Mouse (Mus musculus): ENCODE results near the gene 2210011C24Rik. TPM values are rescaled to one million over a fixed set of nuclear protein-coding genes. Genes with fewer than 3 reads are reported as not detected.

2210011C24Rik gene
- 0.16 and 0.20 TPM in 2 replicates for polyA plus RNA-seq (2014; fragmentation: Nextera tagmentation; extraction: Ambion mirVana)

DNA sequence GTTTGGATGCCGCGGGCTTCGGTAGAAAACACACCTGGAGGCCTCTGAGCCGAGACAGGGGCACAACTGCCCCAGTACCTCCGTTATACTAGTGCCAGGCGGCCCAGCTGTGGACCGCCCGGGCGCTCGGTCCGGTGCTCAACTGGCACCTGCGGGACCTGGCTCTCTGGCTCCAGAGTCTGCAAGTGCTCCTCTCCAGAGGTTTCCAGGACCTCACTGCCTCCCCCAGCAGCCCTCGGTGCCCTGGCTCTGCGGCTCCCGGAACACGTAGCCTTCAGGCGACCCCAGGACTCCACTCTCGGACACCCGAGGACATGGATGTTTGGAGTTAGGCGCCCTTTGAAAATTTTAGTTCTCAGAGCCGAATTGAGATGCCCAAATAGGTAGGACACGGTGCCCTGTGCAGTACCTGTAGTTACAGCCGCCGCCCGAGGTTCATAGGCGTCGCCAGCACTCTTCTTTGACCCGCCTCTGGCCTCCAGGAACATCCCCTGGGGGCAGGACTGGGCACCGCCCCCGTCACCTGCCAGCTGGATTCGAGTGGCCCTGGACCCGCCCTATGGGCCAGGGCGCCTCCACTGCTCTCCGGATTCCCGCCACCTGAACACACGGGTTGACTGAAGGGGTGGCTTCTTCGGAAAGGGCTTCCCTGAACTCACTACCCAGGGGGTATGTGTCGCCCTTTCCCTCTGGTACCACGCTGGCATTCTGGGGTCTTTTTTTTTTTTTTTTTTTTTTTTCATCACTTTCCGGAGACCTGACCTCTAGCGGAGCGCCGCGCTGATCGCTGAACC, at the start of gene 2210011C24Rik:
2210011C24Rik (minus strand) TSS at position 467 of the 794 bp plus-strand sequence.
- Histone ChIP-seq H3K36me3 (ENCODE audit: control insufficient read depth, insufficient read depth, low read length) (no peaks in the 10 kb centered on the region), H3K9ac (ENCODE audit: low read length) (peak within 1 kb of the TSS; percentile 60), H3K4me2 (ENCODE audit: low read length) (peak within 1 kb of the TSS; percentile 99), H3K27ac (replicated peaks in 1 of 2; ENCODE audit: control insufficient read depth in 1 of 2, insufficient read depth in 1 of 2, low read depth in 2 of 2, low read length in 2 of 2) (no peak within 1 kb of the TSS), H3K4me1 (ENCODE audit: control insufficient read depth in 2 of 2, insufficient read depth in 2 of 2, low read length in 2 of 2) (peaks cover 2 to 22% of the 10 kb centered on the region in 2 experiments; a peak in 3 of 4 replicates), H3K27me3 (ENCODE audit: control insufficient read depth, insufficient read depth, low read length) (peaks cover 35% of the 10 kb centered on the region), H3K4me3 (ENCODE audit: control insufficient read depth in 1 of 2, insufficient read depth in 1 of 2, low read depth in 1 of 2, low read length in 2 of 2) (peak within 1 kb of the TSS; percentile 47 to 52), H3K9me3 (ENCODE audit: control insufficient read depth, low read length) (peaks cover 5% of the 10 kb centered on the region; the same call in 1 of the 2 replicates)
- ATAC-seq (ENCODE audit: insufficient number of reproducible peaks, insufficient read depth, low FRiP score, low read depth): no peak
- under 1% methylated on average over 45 of the region's 45 CpGs for WGBS

DNA sequence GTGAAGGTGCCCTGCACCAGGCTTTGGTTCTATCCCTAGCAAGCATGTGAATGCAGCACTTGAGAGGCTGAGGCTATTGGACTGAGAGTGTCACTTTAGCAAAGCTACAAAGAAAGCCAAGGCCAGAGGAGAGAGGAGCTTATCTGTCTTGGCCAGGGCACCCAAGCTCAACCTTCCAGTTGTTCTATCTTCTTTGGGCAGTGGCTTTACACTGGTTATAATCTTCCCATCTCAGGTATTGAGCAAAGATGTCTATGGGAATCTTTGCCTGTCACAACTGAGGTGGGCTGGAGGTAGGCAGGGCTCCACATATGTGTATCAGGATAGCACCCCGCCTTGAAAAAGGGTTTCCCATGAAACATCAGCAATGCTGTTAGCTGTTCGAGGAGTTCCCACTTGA, 48.3 kb upstream of the 2210011C24Rik start:
- H3K4me1 ChIP-seq (ENCODE audit: control insufficient read depth in 2 of 2, insufficient read depth in 2 of 2, low read length in 2 of 2): no peaks in the 10 kb centered on the region; a peak in 1 of 4 replicates
- H3K36me3 ChIP-seq (ENCODE audit: control insufficient read depth, insufficient read depth, low read length): no peaks in the 10 kb centered on the region
- WGBS: 82% methylated on average over 2 of the region's 2 CpGs
- H3K27me3 ChIP-seq (ENCODE audit: control insufficient read depth, insufficient read depth, low read length): no peaks in the 10 kb centered on the region
- no peak overlapping the region for H3K4me3 ChIP-seq (ENCODE audit: control insufficient read depth in 1 of 2, insufficient read depth in 1 of 2, low read depth in 1 of 2, low read length in 2 of 2)
- no peak for ATAC-seq (ENCODE audit: insufficient number of reproducible peaks, insufficient read depth, low FRiP score, low read depth)
- no peak overlapping the region for H3K27ac ChIP-seq (replicated peaks in 1 of 2; ENCODE audit: control insufficient read depth in 1 of 2, insufficient read depth in 1 of 2, low read depth in 2 of 2, low read length in 2 of 2)
- H3K9me3 ChIP-seq (ENCODE audit: control insufficient read depth, low read length): no peaks in the 10 kb centered on the region
- H3K4me2 ChIP-seq (ENCODE audit: low read length): no peak overlapping the region
- H3K9ac ChIP-seq (ENCODE audit: low read length): no peak overlapping the region

DNA sequence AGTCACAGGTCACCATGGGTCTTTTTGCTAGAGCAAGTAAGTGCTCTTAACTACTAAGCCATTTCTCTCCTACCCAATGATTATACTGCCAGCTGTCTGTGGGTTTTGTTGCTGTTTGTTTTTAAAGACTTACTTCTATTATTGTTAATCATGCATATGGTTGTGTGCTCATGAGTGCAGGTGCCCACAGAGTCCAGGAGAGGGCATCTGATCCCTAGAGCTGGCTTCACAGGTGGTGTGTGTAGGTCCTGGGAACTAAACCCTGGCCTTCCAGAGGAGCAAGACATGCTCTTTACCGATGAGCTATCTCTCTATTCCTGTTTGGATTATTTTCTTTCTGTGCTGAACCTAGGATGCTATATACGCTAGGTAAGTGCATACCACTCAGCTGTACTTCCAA, 47.3 kb upstream of the 2210011C24Rik start:
- 84% methylated on average over 2 of the region's 2 CpGs for WGBS
- no peaks in the 10 kb centered on the region for H3K27me3 ChIP-seq (ENCODE audit: control insufficient read depth, insufficient read depth, low read length)

DNA sequence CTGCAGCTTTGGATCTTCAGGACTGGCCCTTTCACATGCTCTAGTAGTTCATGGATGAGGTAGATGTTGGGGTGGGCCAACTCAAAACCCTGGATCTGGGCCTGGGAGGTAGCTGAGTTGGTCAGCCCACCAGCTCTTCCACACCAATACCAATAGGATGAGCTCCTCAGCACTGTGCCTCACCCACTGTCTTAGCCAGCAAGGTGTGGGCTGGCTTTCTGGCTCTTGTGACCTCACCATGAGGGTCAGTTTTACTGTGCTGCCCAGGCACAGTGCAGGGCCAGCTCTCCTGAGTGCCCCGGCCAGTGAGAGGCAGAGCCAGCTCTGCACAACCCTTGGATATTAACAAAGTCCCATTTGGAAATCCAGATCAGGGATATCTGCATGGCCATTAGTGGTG, 45.9 kb upstream of the 2210011C24Rik start:
- H3K27ac ChIP-seq (replicated peaks in 1 of 2; ENCODE audit: control insufficient read depth in 1 of 2, insufficient read depth in 1 of 2, low read depth in 2 of 2, low read length in 2 of 2): no peak overlapping the region
- no peak overlapping the region for H3K4me3 ChIP-seq (ENCODE audit: control insufficient read depth in 1 of 2, insufficient read depth in 1 of 2, low read depth in 1 of 2, low read length in 2 of 2)
- no peaks in the 10 kb centered on the region for H3K36me3 ChIP-seq (ENCODE audit: control insufficient read depth, insufficient read depth, low read length)
- peaks cover under 1 to 1% of the 10 kb centered on the region in 2 experiments; a peak in 3 of 4 replicates for H3K4me1 ChIP-seq (ENCODE audit: control insufficient read depth in 2 of 2, insufficient read depth in 2 of 2, low read length in 2 of 2)
- no peak overlapping the region for H3K9ac ChIP-seq (ENCODE audit: low read length)
- 91% methylated on average over 1 of the region's 1 CpGs for WGBS
- H3K9me3 ChIP-seq (ENCODE audit: control insufficient read depth, low read length): 0 out of 2 replicates have a peak, but pooled peaks cover 5% of the 10 kb centered on the region
- H3K27me3 ChIP-seq (ENCODE audit: control insufficient read depth, insufficient read depth, low read length): no peaks in the 10 kb centered on the region
- no peak for ATAC-seq (ENCODE audit: insufficient number of reproducible peaks, insufficient read depth, low FRiP score, low read depth)
- no peak overlapping the region for H3K4me2 ChIP-seq (ENCODE audit: low read length)

More for the DNA sequence above, 47.3 kb upstream of the 2210011C24Rik start:
- Histone ChIP-seq H3K4me3 (ENCODE audit: control insufficient read depth in 1 of 2, insufficient read depth in 1 of 2, low read depth in 1 of 2, low read length in 2 of 2) (no peak overlapping the region), H3K9ac (ENCODE audit: low read length) (no peak overlapping the region), H3K4me2 (ENCODE audit: low read length) (no peak overlapping the region), H3K4me1 (ENCODE audit: control insufficient read depth in 2 of 2, insufficient read depth in 2 of 2, low read length in 2 of 2) (no peaks in the 10 kb centered on the region; a peak in 1 of 4 replicates), H3K36me3 (ENCODE audit: control insufficient read depth, insufficient read depth, low read length) (no peaks in the 10 kb centered on the region), H3K9me3 (ENCODE audit: control insufficient read depth, low read length) (no peaks in the 10 kb centered on the region), H3K27ac (replicated peaks in 1 of 2; ENCODE audit: control insufficient read depth in 1 of 2, insufficient read depth in 1 of 2, low read depth in 2 of 2, low read length in 2 of 2) (no peak overlapping the region)
- no peak for ATAC-seq (ENCODE audit: insufficient number of reproducible peaks, insufficient read depth, low FRiP score, low read depth)

DNA sequence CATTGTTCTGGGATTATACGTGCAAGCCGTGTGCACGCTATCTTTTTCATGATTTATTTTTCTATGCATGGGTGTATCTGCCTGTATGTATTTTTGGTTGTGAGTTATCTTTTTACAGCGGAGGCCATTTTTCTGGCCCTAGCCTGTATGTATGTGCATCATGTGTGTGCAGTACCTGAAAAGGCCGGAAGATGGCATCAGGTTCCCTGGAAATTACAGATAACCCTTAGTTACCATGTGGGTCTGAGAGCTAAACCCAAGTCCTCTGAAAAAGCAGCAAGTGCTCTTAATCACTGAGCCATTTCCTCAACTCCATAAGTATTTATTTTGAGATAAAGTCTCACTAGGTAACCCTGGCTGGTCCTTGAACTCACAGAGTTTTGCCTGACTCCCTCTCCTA, 41.3 kb upstream of the 2210011C24Rik start:
- H3K36me3 ChIP-seq (ENCODE audit: control insufficient read depth, insufficient read depth, low read length): no peaks in the 10 kb centered on the region
- H3K27ac ChIP-seq (replicated peaks in 1 of 2; ENCODE audit: control insufficient read depth in 1 of 2, insufficient read depth in 1 of 2, low read depth in 2 of 2, low read length in 2 of 2): no peak overlapping the region
- no peak for ATAC-seq (ENCODE audit: insufficient number of reproducible peaks, insufficient read depth, low FRiP score, low read depth)
- 82% methylated on average over 5 of the region's 5 CpGs for WGBS
- 0 out of 2 replicates have a peak, but pooled peaks cover 5% of the 10 kb centered on the region for H3K9me3 ChIP-seq (ENCODE audit: control insufficient read depth, low read length)
- H3K4me3 ChIP-seq (ENCODE audit: control insufficient read depth in 1 of 2, insufficient read depth in 1 of 2, low read depth in 1 of 2, low read length in 2 of 2): no peak overlapping the region
- H3K27me3 ChIP-seq (ENCODE audit: control insufficient read depth, insufficient read depth, low read length): no peaks in the 10 kb centered on the region
- H3K4me2 ChIP-seq (ENCODE audit: low read length): no peak overlapping the region
- H3K4me1 ChIP-seq (ENCODE audit: control insufficient read depth in 2 of 2, insufficient read depth in 2 of 2, low read length in 2 of 2): peaks cover 8 to 9% of the 10 kb centered on the region in 2 experiments
- no peak overlapping the region for H3K9ac ChIP-seq (ENCODE audit: low read length)

DNA sequence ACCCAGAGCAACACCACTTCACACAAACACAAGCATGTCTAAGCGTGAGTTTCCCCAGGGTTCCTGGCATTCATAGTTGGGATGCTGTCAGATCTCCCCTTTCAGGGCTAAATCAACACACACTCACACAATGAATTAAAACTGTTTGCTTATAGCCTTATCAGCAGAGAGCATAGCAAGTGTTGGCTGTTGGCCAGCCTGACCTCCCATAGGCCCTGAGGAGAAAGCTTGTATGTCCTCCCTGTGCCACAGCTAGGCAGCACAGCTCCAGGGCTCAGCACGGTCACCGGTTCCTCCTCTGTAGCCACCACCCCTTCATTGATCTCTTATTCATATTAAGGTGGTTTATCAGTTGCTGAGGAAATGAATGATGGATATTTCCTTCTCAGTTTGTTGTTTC, 40.8 kb upstream of the 2210011C24Rik start:
- peak overlapping the region in 1 of 2 experiments; percentile 22; a peak in 1 of 4 replicates for H3K27ac ChIP-seq (replicated peaks in 1 of 2; ENCODE audit: control insufficient read depth in 1 of 2, insufficient read depth in 1 of 2, low read depth in 2 of 2, low read length in 2 of 2)
- H3K27me3 ChIP-seq (ENCODE audit: control insufficient read depth, insufficient read depth, low read length): no peaks in the 10 kb centered on the region
- peak; percentile 64 for ATAC-seq (ENCODE audit: insufficient number of reproducible peaks, insufficient read depth, low FRiP score, low read depth)
- WGBS: 24% methylated on average over 3 of the region's 3 CpGs
- no peaks in the 10 kb centered on the region for H3K36me3 ChIP-seq (ENCODE audit: control insufficient read depth, insufficient read depth, low read length)
- peaks cover 8 to 9% of the 10 kb centered on the region in 2 experiments for H3K4me1 ChIP-seq (ENCODE audit: control insufficient read depth in 2 of 2, insufficient read depth in 2 of 2, low read length in 2 of 2)
- H3K9ac ChIP-seq (ENCODE audit: low read length): no peak overlapping the region
- 0 out of 2 replicates have a peak, but pooled peaks cover 5% of the 10 kb centered on the region for H3K9me3 ChIP-seq (ENCODE audit: control insufficient read depth, low read length)
- no peak overlapping the region for H3K4me3 ChIP-seq (ENCODE audit: control insufficient read depth in 1 of 2, insufficient read depth in 1 of 2, low read depth in 1 of 2, low read length in 2 of 2)
- no peak overlapping the region for H3K4me2 ChIP-seq (ENCODE audit: low read length)

DNA sequence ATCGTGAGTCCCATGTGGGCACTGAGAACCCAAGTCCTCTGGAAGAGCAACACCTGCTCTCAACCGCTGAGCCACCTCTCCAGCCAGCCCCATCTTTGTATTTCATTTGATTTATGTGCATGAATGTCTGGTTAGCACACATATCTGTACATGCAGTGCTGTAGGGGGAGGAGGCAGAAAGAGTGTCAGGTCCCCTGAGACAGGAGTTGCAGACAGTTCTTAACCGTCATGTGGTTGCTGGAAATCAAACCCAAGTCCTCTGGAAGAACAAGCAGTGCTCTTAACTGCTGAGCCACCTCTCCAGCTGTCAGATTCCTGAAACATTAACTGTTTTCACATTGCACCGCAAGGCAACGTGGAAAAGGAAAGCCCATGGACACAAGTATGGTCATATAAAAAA, 36.2 kb upstream of the 2210011C24Rik start:
- H3K27me3 ChIP-seq (ENCODE audit: control insufficient read depth, insufficient read depth, low read length): peaks cover 22% of the 10 kb centered on the region
- no peaks in the 10 kb centered on the region for H3K36me3 ChIP-seq (ENCODE audit: control insufficient read depth, insufficient read depth, low read length)
- no peak overlapping the region for H3K4me3 ChIP-seq (ENCODE audit: control insufficient read depth in 1 of 2, insufficient read depth in 1 of 2, low read depth in 1 of 2, low read length in 2 of 2)
- H3K27ac ChIP-seq (replicated peaks in 1 of 2; ENCODE audit: control insufficient read depth in 1 of 2, insufficient read depth in 1 of 2, low read depth in 2 of 2, low read length in 2 of 2): no peak overlapping the region
- ATAC-seq (ENCODE audit: insufficient number of reproducible peaks, insufficient read depth, low FRiP score, low read depth): no peak
- 0 out of 2 replicates have a peak, but pooled peaks cover 2% of the 10 kb centered on the region for H3K9me3 ChIP-seq (ENCODE audit: control insufficient read depth, low read length)
- WGBS: 72% methylated on average over 5 of the region's 5 CpGs
- peaks cover 8 to 13% of the 10 kb centered on the region in 2 experiments for H3K4me1 ChIP-seq (ENCODE audit: control insufficient read depth in 2 of 2, insufficient read depth in 2 of 2, low read length in 2 of 2)
- H3K9ac ChIP-seq (ENCODE audit: low read length): no peak overlapping the region
- H3K4me2 ChIP-seq (ENCODE audit: low read length): no peak overlapping the region
